Mouse (Mus musculus): ENCODE results near the gene Nrbp1.

- TF ChIP-seq CTCF (IDR thresholded peaks at IDR 0.05; ENCODE audit: low read depth), result no peak
- no peak for TF ChIP-seq EP300 (IDR thresholded peaks at IDR 0.05; ENCODE audit: low read depth)
These were observed 32.4 kb downstream of the Nrbp1 start for GRCm38 (mm10) chr5:31273018-31273417.

All from heart, postnatal 0 days (tissue).